Mouse (Mus musculus) midbrain, postnatal 0 days (tissue): ENCODE results near the gene Tnfaip8l2. TPM values are rescaled to one million over a fixed set of nuclear protein-coding genes. Genes with fewer than 3 reads are reported as not detected.

Source experiments
- ATAC-seq: fragments of 200-750 bp; cut with Nextera tagmentation; 2 replicates; pipeline ENCODE4 v1.8.0; 2017; ENCODE audit warnings: moderate number of reproducible peaks, mild to moderate bottlenecking, moderate TSS enrichment, moderate library complexity; ENCODE audit not compliant: low FRiP score
- DNase-seq: peaks from one replicate; pipeline ENCODE4 v3.0.0-alpha.2; 2015; ENCODE audit warnings: low spot score
- H3K27ac ChIP-seq: fragments of 300-500 bp; sonication (generic); 2 replicates; pipeline ENCODE4 v1.5.1; 2014; ENCODE audit warnings: low read depth, mild to moderate bottlenecking, low read length, mixed read lengths
- H3K27me3 ChIP-seq: fragments of 300-500 bp; sonication (generic); 2 replicates; pipeline ENCODE4 v1.6.1; 2014; ENCODE audit warnings: low read length, control low read depth, mixed read lengths; ENCODE audit not compliant: insufficient read depth
- H3K36me3 ChIP-seq: fragments of 300-500 bp; sonication (generic); 2 replicates; pipeline ENCODE4 v1.6.1; 2014; ENCODE audit warnings: low read length, control low read depth, mixed read lengths; ENCODE audit not compliant: insufficient read depth
- H3K4me1 ChIP-seq: fragments of 300-500 bp; sonication (generic); 2 replicates; pipeline ENCODE4 v1.6.1; 2014; ENCODE audit warnings: mild to moderate bottlenecking, control low read depth, antibody characterized with exemption, low read length, mixed read lengths; ENCODE audit not compliant: insufficient read depth
- H3K4me2 ChIP-seq: fragments of 300-500 bp; sonication (generic); 2 replicates; pipeline ENCODE4 v1.6.1; 2014; ENCODE audit warnings: low read depth, mild to moderate bottlenecking, low read length, mixed read lengths; ENCODE audit not compliant: poor library complexity, severe bottlenecking
- H3K4me3 ChIP-seq: fragments of 300-500 bp; sonication (generic); 2 replicates; pipeline ENCODE4 v1.5.1; 2014; ENCODE audit warnings: low read depth, mild to moderate bottlenecking, low read length, moderate library complexity
- H3K9ac ChIP-seq: fragments of 300-500 bp; sonication (generic); replicated peaks from 2 replicates; pipeline ENCODE4 v1.6.1; 2014; ENCODE audit warnings: mild to moderate bottlenecking, low read length, moderate library complexity, mixed read lengths; ENCODE audit not compliant: poor library complexity, severe bottlenecking
- H3K9me3 ChIP-seq: fragments of 300-500 bp; sonication (generic); 2 replicates; pipeline ENCODE4 v1.6.1; 2016; ENCODE audit warnings: low read length, control low read depth
- CTCF ChIP-seq: IDR thresholded peaks from 2 replicates; pipeline ENCODE4 v1.5.1; 2016; ENCODE audit warnings: antibody characterized with exemption, mild to moderate bottlenecking
- WGBS: fragments of 180-500 bp; shearing (Covaris S2); extraction: QIAGEN DNeasy Blood & Tissue Kit; methylation state at CpG from one replicate; pipeline ENCODE4 v1.1.7; 2014; 5-methylcytosine and 5-hydroxymethylcytosine counted together
- polyA plus RNA-seq: library from polyadenylated mRNA; unstranded; fragments of >200 nt; fragmentation: Nextera tagmentation; extraction: Ambion mirVana; gene quantifications from 2 replicates; pipeline ENCODE4 v1.2.1, GENCODE M21; 2015
- total RNA-seq: library from RNA; depleted of rRNA; stranded (reverse); fragments of >200 nt; gene quantifications from 2 replicates; pipeline ENCODE4 v1.2.3, GENCODE M21; 2014

Tnfaip8l2 gene
- total and polyA plus RNA-seq, 2 experiments from 2014 or later: 0.93 to 2.8 TPM

DNA sequence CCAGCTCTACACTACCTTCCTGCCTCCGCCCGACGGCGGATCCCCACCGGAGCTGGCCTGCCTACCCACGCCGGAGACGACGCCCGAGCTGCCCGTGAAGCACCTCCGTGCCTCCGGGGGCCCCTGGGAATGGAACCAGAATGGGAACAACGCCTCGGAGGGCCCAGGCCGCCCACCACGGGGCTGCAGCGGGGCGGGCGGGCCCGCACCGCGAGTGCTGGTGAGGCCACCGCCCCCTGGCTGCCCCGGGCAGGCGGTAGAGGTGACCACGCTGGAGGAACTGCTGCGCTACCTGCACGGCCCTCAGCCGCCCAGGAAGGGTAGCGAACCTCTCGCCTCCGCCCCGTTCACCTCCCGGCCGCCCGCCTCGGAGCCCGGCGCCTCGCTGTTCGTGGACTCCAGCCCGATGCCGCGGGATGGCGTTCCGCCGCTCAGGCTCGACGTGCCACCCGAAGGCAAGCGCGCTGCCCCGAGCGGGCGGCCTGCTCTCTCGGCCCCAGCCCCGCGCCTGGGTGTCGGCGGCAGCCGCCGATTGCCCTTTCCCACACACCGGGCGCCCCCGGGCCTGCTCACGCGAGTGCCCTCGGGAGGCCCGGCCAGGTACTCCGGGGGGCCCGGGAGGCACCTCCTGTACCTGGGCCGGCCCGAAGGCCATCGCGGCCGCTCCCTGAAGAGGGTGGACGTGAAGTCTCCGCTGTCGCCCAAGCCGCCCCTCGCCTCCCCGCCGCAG is 30.5 kb upstream of the Tnfaip8l2 start:
- ATAC-seq (no peak), DNase-seq (no peak)
- TF ChIP-seq CTCF: no peak
- Histone ChIP-seq H3K27ac (no peak overlapping the region), H3K9ac (no peak overlapping the region), H3K4me2 (no peak overlapping the region), H3K4me3 (0 out of 2 replicates have a peak overlapping the region, but pooled peaks have one; percentile 18), H3K9me3 (no peaks in the 10 kb centered on the region), H3K27me3 (no peaks in the 10 kb centered on the region), H3K36me3 (peaks cover 53% of the 10 kb centered on the region), H3K4me1 (no peaks in the 10 kb centered on the region)
- WGBS: 25% methylated on average over 72 of the region's 84 CpGs

DNA sequence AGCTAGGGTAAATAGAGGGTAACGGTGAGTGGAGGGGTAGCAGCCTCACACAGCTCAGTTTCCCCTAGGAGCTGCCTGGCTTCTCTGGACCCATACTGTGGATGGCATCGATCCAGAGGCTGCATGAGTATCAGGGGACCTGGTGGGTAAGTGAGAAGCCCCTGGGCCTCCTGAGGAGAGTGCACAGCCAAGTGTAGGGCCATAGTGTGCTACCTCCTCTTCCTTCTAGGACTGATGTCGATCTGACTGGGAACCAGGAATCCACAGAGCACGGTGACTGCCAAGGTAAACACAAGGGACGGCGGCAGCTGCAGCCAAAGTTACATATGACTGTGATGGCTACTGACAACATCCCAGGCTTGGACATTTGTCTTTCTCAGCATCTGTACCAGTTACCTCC is 28.9 kb upstream of the Tnfaip8l2 start:
- Histone ChIP-seq H3K27me3 (no peaks in the 10 kb centered on the region), H3K4me3 (no peak overlapping the region), H3K36me3 (peaks cover 67% of the 10 kb centered on the region), H3K27ac (no peak overlapping the region), H3K4me2 (no peak overlapping the region), H3K9ac (no peak overlapping the region), H3K4me1 (no peaks in the 10 kb centered on the region), H3K9me3 (no peaks in the 10 kb centered on the region)
- no peak for ATAC-seq
- no peak for DNase-seq
- 83% methylated on average over 6 of the region's 6 CpGs for WGBS
- no peak for TF ChIP-seq CTCF

DNA sequence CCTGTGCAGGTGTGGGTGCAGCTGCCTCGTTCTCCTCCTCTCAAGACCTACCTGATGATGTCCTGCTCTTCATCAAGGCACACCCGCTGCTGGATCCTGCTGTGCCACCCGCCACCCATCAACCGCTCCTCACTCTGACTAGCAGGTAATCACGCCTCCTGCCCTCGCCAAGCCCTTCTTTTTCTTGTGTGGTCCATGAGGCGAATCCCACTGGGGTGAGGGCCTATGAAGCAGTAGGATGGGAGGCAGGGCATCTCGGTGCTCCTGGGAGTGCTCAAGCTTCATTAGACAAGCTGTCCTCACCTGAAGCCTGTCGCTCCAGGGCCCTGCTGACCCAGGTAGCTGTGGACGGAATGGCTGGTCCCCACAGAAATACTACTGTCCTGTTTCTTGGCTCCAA is 27.8 kb upstream of the Tnfaip8l2 start:
- no peak for DNase-seq
- Histone ChIP-seq H3K9me3 (no peaks in the 10 kb centered on the region), H3K9ac (no peak overlapping the region), H3K27ac (no peak overlapping the region), H3K4me2 (no peak overlapping the region), H3K4me1 (no peaks in the 10 kb centered on the region), H3K36me3 (peaks cover 69% of the 10 kb centered on the region), H3K4me3 (no peak overlapping the region), H3K27me3 (no peaks in the 10 kb centered on the region)
- no peak for TF ChIP-seq CTCF
- 92% methylated on average over 10 of the region's 10 CpGs for WGBS
- ATAC-seq: no peak

DNA sequence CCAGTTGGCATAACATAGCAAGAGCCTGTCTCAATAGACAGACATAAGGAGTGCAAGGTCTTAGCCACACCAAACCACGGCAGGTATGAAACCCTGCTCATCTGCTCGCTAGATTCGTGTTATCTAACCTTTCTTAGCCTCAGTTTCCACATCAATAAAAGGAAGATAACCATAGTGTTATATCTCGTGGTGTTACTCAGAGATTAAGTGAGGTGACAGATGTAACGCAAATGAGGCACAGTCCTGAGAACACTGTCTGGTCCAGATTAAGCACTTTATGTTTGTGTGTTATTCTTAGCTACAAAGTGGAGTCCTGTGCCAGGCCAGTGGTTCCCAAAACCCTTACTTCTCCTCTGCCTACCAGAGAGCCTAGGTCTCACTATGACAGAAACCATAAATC is 22.7 kb upstream of the Tnfaip8l2 start:
- Histone ChIP-seq H3K9ac (no peak overlapping the region), H3K9me3 (no peaks in the 10 kb centered on the region), H3K4me3 (no peak overlapping the region), H3K4me1 (peaks cover 24% of the 10 kb centered on the region), H3K27ac (no peak overlapping the region), H3K27me3 (no peaks in the 10 kb centered on the region), H3K4me2 (no peak overlapping the region), H3K36me3 (peaks cover 40% of the 10 kb centered on the region)
- ATAC-seq (no peak), DNase-seq (no peak)
- WGBS: 81% methylated on average over 5 of the region's 5 CpGs
- TF ChIP-seq CTCF: no peak

DNA sequence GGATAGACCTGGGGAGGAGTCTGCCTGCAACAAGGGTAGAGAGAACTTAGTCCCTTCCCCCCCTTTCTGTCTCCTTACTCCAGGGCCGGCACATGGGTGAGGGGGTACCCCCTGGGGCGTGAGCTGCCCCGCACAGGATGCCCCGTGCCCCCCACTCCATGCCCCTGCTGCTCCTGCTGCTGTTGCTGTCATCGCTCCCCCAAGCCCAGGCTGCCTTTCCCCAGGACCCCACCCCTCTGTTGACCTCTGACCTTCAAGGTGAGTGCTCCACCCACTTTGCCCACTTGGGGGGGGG is 22.0 kb upstream of the Tnfaip8l2 start:
- H3K4me3 ChIP-seq: no peak overlapping the region
- DNase-seq (no peak), ATAC-seq (no peak)
- H3K27ac ChIP-seq: no peak overlapping the region
- H3K4me1 ChIP-seq: peaks cover 30% of the 10 kb centered on the region
- no peak for TF ChIP-seq CTCF
- WGBS: 91% methylated on average over 4 of the region's 5 CpGs
- H3K9ac ChIP-seq: no peak overlapping the region
- no peak overlapping the region for H3K4me2 ChIP-seq
- no peaks in the 10 kb centered on the region for H3K27me3 ChIP-seq
- H3K9me3 ChIP-seq: no peaks in the 10 kb centered on the region
- peaks cover 33% of the 10 kb centered on the region for H3K36me3 ChIP-seq

DNA sequence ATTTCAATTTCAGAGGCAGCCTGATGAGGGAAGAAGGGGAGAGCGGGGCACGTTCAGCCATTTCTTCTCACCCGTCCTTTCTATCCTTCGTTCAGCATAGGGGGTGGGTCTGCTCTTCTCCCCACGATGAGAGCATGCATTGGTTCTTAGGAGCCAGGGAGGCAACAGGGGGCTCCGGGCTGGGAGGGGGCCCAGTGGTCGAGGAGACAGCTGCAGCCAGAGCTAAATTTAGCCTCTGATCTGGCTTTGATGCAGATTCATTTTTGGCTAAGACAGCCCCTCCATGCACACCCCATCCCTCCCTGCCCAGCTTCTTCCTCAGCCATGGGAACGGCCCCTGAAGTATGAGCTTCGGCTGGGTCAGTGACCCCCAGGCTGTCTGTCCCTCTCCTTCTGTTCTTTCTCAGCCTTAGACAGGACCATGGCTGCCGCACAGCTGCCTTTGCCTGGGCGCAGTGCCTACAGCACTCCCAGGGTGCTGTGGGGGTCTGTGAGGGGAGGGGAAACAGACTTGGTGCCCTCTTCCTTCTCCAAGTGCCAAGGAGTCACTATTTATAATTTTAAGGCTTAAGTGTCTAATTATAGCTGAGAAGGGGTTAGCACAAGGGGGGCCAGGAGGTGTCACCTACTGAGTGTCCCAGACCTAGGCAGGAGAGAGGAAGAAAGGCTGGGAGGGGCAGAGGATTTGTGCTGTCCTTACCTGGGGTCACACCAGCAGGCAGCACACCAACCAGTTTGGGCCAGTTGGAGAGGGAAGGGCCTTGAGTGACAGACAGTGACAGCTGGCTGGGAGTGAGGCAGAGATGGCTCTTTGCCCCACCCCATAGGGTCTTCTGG is 21.5 kb upstream of the Tnfaip8l2 start:
- WGBS: 49% methylated on average over 11 of the region's 11 CpGs
- Histone ChIP-seq H3K4me3 (no peak overlapping the region), H3K27me3 (no peaks in the 10 kb centered on the region), H3K27ac (no peak overlapping the region), H3K4me1 (peaks cover 30% of the 10 kb centered on the region), H3K4me2 (peak overlapping the region; percentile 76; the same call in 1 of the 2 replicates), H3K9me3 (no peaks in the 10 kb centered on the region), H3K36me3 (peaks cover 28% of the 10 kb centered on the region), H3K9ac (0 out of 2 replicates have a peak overlapping the region, but pooled peaks have one; percentile 5)
- ATAC-seq: no peak
- TF ChIP-seq CTCF: no peak
- peak; percentile 47 for DNase-seq
